Comparison of ENCODE assay signal across 8 mouse cellular contexts in genomic region chr14:121379116-121379826, GRCm38 (mm10). TPM values are rescaled to one million over a fixed set of nuclear protein-coding genes. Genes with fewer than 3 reads are reported as not detected.
A peak's percentile ranks its signal among the peaks of the same experiment; 100 is the strongest.
DNase-seq lines count a peak whose midpoint lies in the region; ATAC-seq and TF ChIP-seq lines count a peak whose summit lies in the region.

No protein-coding gene starts in this region.

- no peak for DNase-seq in Patski (ENCODE audit: low read depth, low spot score)
- peak; percentile 63 to 71 for DNase-seq in cerebellum, postnatal 36 days
- peak; percentile 93 for DNase-seq in gastrocnemius, adult 2 months
- peak; percentile 47 to 73 for DNase-seq in left cerebral cortex, adult 18-20 months (ENCODE audit: low spot score in 2 of 2)
- DNase-seq in lung, postnatal 4 days = peak; percentile 89 to 95
- peak; percentile 86 for DNase-seq in retina, postnatal 1 day
- peak; percentile 92 for DNase-seq in thymus, postnatal 4 days

- intact Hi-C loops in gastrocnemius, adult 2 months (cut with DNase I) = loop anchor here (2.0 to 10.0 kb wide), 3 partner anchors 37 to 100 kb away; no protein-coding TSS in a partner anchor

- peak overlapping the region; percentile 100 for H3K4me3 ChIP-seq in gastrocnemius, adult 2 months
- peak overlapping the region; percentile 95 for H3K4me3 ChIP-seq in hindbrain, embryonic 16.5 days (ENCODE audit: low read length)

- TF ChIP-seq CTCF in Patski (IDR thresholded peaks at IDR 0.05) = no peak
- peak; percentile 29; the same call in 1 of the 2 replicates for TF ChIP-seq CTCF in gastrocnemius, adult 2 months (IDR thresholded peaks at IDR 0.05)

- H3K4me1 ChIP-seq in hindbrain, embryonic 16.5 days (ENCODE audit: control insufficient read depth, insufficient read depth, low read depth, low read length) = peaks cover 14% of the 10 kb centered on the region

- H3K4me2 ChIP-seq in hindbrain, embryonic 16.5 days (ENCODE audit: low read length) = peak overlapping the region; percentile 96

- peak overlapping the region; percentile 98 for H3K27ac ChIP-seq in gastrocnemius, adult 2 months
- peak overlapping the region; percentile 87 for H3K27ac ChIP-seq in hindbrain, embryonic 16.5 days (ENCODE audit: low read depth, low read length)

- H3K9ac ChIP-seq in hindbrain, embryonic 16.5 days (ENCODE audit: low read depth, low read length) = peak overlapping the region; percentile 96

- H3K36me3 ChIP-seq in hindbrain, embryonic 16.5 days (ENCODE audit: control insufficient read depth, insufficient read depth, low read length) = no peaks in the 10 kb centered on the region

- H3K27me3 ChIP-seq in Patski = no peaks in the 10 kb centered on the region
- H3K27me3 ChIP-seq in hindbrain, embryonic 16.5 days (replicated peaks; ENCODE audit: control insufficient read depth, insufficient read depth, low read length) = no peaks in the 10 kb centered on the region

- POLR2A ChIA-PET in Patski (lab: Charles Lee) = interaction anchor here (0.6 to 1.1 kb wide), 3 partner anchors 24 to 99 kb away, joined by 3 to 4 read pairs (median 3); no protein-coding TSS in a partner anchor

- H3K9me3 ChIP-seq in hindbrain, embryonic 16.5 days (ENCODE audit: control insufficient read depth, low read length) = no peaks in the 10 kb centered on the region

- CTCF ChIA-PET in Patski (lab: Charles Lee) = no interaction called here

- ATAC-seq in Patski = peak; percentile 87
- ATAC-seq in hindbrain, embryonic 16.5 days = peak; percentile 92

- in situ Hi-C loops in Patski (cut with MboI; ENCODE audit: low pct_unique_long_range_greater_than_20kb) = no loop called here

- under 1% methylated on average over 54 of the region's 79 CpGs for WGBS in hindbrain, embryonic 16.5 days

RNA-seq across cellular contexts. Expression of gene Stk24, which starts 0.5 kb away (rescaled TPM):
- polyA plus RNA-seq in Patski (2021) = 94.0 TPM
- total RNA-seq in gastrocnemius, adult 2 months (2021) = 10 to 100 TPM; 29.7 to 40.0 TPM
- 14.6 and 18.5 TPM in 2 replicates for polyA plus RNA-seq in hindbrain, embryonic 16.5 days (2015; fragmentation: Nextera tagmentation; extraction: Ambion mirVana)
- 10 to 100 TPM; 65.3 to 66.0 TPM for total RNA-seq in left cerebral cortex, adult 18-20 months (2021)
